Mouse (Mus musculus) left cerebral cortex, adult 8-10 months (tissue): Measurements from ENCODE around the gene Actn1. TPM values are rescaled to one million over a fixed set of nuclear protein-coding genes. Genes with fewer than 3 reads are reported as not detected.
A peak's percentile ranks its signal among the peaks of the same experiment; 100 is the strongest.

Experiments used
- DNase-seq, 2 experiments: peaks; one replicate each; pipeline ENCODE4 v3.0.0; 2022; ENCODE audit warnings: low spot score in 2 of 2
- total RNA-seq, 4 experiments: library from RNA; stranded (reverse); gene quantifications; 2 replicates each; pipeline ENCODE4 v1.2.4; 2022

The Actn1 gene
- total RNA-seq, 4 experiments from 2014 or later = 92.6 to 101 (median 98.8) TPM

- no peak for DNase-seq
Measured at GRCm38 (mm10) chr12:80137246-80137645, 122.9 kb downstream of the Actn1 start.

- no peak for DNase-seq
Measured at GRCm38 (mm10) chr12:80136264-80136930, 123.8 kb downstream of the Actn1 start.

- no peak for DNase-seq
Measured at GRCm38 (mm10) chr12:80135173-80135572, 125.0 kb downstream of the Actn1 start.

- no peak for DNase-seq
Measured at GRCm38 (mm10) chr12:80133011-80133545, 127.1 kb downstream of the Actn1 start.

GRCm38 (mm10) chr12:80132250-80133003 lies 127.7 kb downstream of the Actn1 start:
- peak; percentile 60 to 62 for DNase-seq

GRCm38 (mm10) chr12:80131359-80132249 lies 128.6 kb downstream of the Actn1 start:
- no peak for DNase-seq

GRCm38 (mm10) chr12:80130558-80131358 lies 129.4 kb downstream of the Actn1 start:
- no peak for DNase-seq

GRCm38 (mm10) chr12:80129531-80129930 lies 130.6 kb downstream of the Actn1 start:
- DNase-seq = no peak

GRCm38 (mm10) chr12:80127191-80127762 lies 132.9 kb downstream of the Actn1 start:
- no peak for DNase-seq

GRCm38 (mm10) chr12:80125316-80125715 lies 134.9 kb downstream of the Actn1 start:
- no peak for DNase-seq

- no peak for DNase-seq
Measured at GRCm38 (mm10) chr12:80124756-80125155, 135.4 kb downstream of the Actn1 start.

GRCm38 (mm10) chr12:80124211-80124610 lies 136.0 kb downstream of the Actn1 start:
- DNase-seq = no peak

- no peak for DNase-seq
Measured at GRCm38 (mm10) chr12:80123227-80123803, 136.9 kb downstream of the Actn1 start.

GRCm38 (mm10) chr12:80121438-80121837 lies 138.7 kb downstream of the Actn1 start:
- no peak for DNase-seq

GRCm38 (mm10) chr12:80118588-80118987 lies 141.6 kb downstream of the Actn1 start:
- DNase-seq = no peak

Other genes with a start within 250 kb of the Actn1 start
- gene Zfp36l1, start 147.4 kb downstream of the Actn1 start, total RNA-seq = 10 to 100 TPM; 26.7 to 46.5 (median 33.3) TPM
- gene Dcaf5, start 176.2 kb upstream of the Actn1 start, total RNA-seq = 10 to 100 TPM; 70.0 to 76.7 (median 73.6) TPM
- gene Exd2, start 202.7 kb upstream of the Actn1 start, total RNA-seq = 10 to 100 TPM; 89.9 to 97.8 (median 94.5) TPM